Mouse (Mus musculus) heart, postnatal 0 days (tissue): ENCODE measurements around the gene Tyw1.

Source experiments
- CTCF ChIP-seq: IDR thresholded peaks from 2 replicates; pipeline ENCODE4 v1.5.1; 2016; ENCODE audit warnings: antibody characterized with exemption, control low read depth, low read depth
- EP300 ChIP-seq: IDR thresholded peaks from 2 replicates; pipeline ENCODE4 v1.6.1; 2016; ENCODE audit warnings: antibody characterized with exemption, low read depth

DNA sequence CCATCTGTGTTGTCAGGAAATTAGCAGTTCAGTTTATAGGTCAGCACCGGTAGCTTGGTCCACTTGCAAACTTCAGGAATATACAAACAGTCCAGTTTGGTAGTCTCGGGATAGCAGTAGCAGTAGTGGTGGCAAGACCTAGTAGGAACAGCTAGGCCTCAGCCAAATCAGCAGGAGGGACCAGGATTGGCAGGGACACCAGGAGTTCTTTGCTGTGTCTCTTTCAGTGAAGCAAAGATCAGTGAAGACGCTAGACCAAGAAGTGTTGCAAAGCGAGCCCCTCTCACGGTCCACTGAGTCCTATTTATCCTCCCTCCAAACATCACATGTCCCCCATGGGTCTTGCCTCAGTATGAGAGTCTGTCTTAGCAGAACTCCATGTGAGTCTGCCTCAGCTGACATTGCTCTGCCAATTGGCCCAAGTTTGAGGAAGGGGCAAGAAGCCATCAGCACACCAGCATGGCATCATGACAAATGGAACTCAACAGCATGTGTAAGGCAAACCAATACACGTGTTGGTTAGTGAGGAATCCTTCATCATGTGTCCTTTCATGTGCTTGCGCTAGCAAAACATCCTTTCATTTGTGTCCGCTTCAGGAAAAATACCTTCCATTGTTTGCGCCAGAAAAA, 43.5 kb downstream of the Tyw1 start:
- TF ChIP-seq EP300 (no peak), CTCF (no peak)
